Mouse (Mus musculus) CH12.LX (cell line): ENCODE measurements around the gene Ctla4. TPM values are rescaled to one million over a fixed set of nuclear protein-coding genes. Genes with fewer than 3 reads are reported as not detected.

Experiments
- DNase-seq: peaks from one replicate; pipeline ENCODE4 v3.0.0-alpha.2; 2013; ENCODE audit errors: extremely low read depth
- H3K27ac ChIP-seq: 2 replicates; pipeline ENCODE4 v1.5.1; 2012; ENCODE audit warnings: low read depth, mild to moderate bottlenecking, control low read depth, moderate library complexity; ENCODE audit not compliant: insufficient read depth
- H3K27me3 ChIP-seq: replicated peaks from 2 replicates; pipeline ENCODE3; 2012; ENCODE audit warnings: inconsistent platforms
- H3K36me3 ChIP-seq, 2 experiments: replicated peaks in 1 of 2; 2 replicates each; pipeline versions ENCODE3 to v1.6.1; 2012; ENCODE audit warnings: inconsistent platforms in 1 of 2, low read length in 1 of 2, mild to moderate bottlenecking in 1 of 2, mixed read lengths in 1 of 2, moderate library complexity in 1 of 2; ENCODE audit not compliant: control insufficient read depth in 1 of 2, insufficient read depth in 1 of 2
- H3K4me1 ChIP-seq, 2 experiments: 2 replicates each; pipeline ENCODE4 v1.6.1; 2012; ENCODE audit warnings: inconsistent platforms in 1 of 2, moderate library complexity in 1 of 2; ENCODE audit not compliant: insufficient read depth in 2 of 2, control insufficient read depth in 1 of 2
- H3K4me2 ChIP-seq: 2 replicates; pipeline ENCODE4 v1.6.1; 2012; ENCODE audit warnings: low read depth, mild to moderate bottlenecking, control low read depth; ENCODE audit not compliant: poor library complexity, insufficient read depth, severe bottlenecking
- H3K4me3 ChIP-seq, 3 experiments: fragments of 150-350 bp in 1 of 3; sonication (generic) in 1 of 3; replicated peaks in 1 of 3; 2 replicates each; pipeline versions ENCODE3 to v1.5.1; 2011 to 2012; ENCODE audit warnings: low read depth in 2 of 3, low read length in 2 of 3, mild to moderate bottlenecking in 2 of 3, moderate library complexity in 2 of 3, control low read depth in 1 of 3, improper control_type of control experiment in 1 of 3, inconsistent platforms in 1 of 3, mixed read lengths in 1 of 3; ENCODE audit not compliant: poor library complexity in 1 of 3
- H3K79me2 ChIP-seq: replicated peaks from 2 replicates; pipeline ENCODE4 v1.6.1; 2012; ENCODE audit warnings: mild to moderate bottlenecking, moderate library complexity; ENCODE audit not compliant: control insufficient read depth, poor library complexity, insufficient read depth, severe bottlenecking; ENCODE audit errors: extremely low read depth
- H3K9ac ChIP-seq: 2 replicates; pipeline ENCODE4 v1.6.1; 2012; ENCODE audit warnings: low read depth, mild to moderate bottlenecking, control low read depth, moderate library complexity; ENCODE audit not compliant: insufficient read depth
- H3K9me3 ChIP-seq: replicated peaks from 2 replicates; pipeline ENCODE3; 2012; ENCODE audit warnings: low read length, inconsistent platforms, mixed read lengths
- BHLHE40 ChIP-seq: IDR thresholded peaks from 2 replicates; pipeline ENCODE4 v1.6.1; 2011; ENCODE audit warnings: mild to moderate bottlenecking, low read depth, low read length, improper control_type of control experiment
- CHD1 ChIP-seq: IDR thresholded peaks from 2 replicates; pipeline ENCODE4 v1.6.1; 2012; ENCODE audit warnings: low read depth, low read length, improper control_type of control experiment, inconsistent platforms
- CHD2 ChIP-seq: IDR thresholded peaks from 2 replicates; pipeline ENCODE4 v1.6.1; 2011; ENCODE audit warnings: low read length, improper control_type of control experiment
- CTCF ChIP-seq, 2 experiments: IDR thresholded peaks in 1 of 2; conservative IDR thresholded peaks in 1 of 2; 2 replicates each; pipeline ENCODE4 v1.5.1; 2011 to 2012; ENCODE audit warnings: low read depth in 2 of 2, low read length in 2 of 2, improper control_type of control experiment in 1 of 2, inconsistent platforms in 1 of 2, mild to moderate bottlenecking in 1 of 2, moderate library complexity in 1 of 2
- E2F4 ChIP-seq: IDR thresholded peaks from 2 replicates; pipeline ENCODE4 v1.6.1; 2011; ENCODE audit warnings: low read depth, low read length, improper control_type of control experiment; ENCODE audit not compliant: insufficient replicate concordance
- ELF1 ChIP-seq: IDR thresholded peaks from 2 replicates; pipeline ENCODE4 v1.6.1; 2014; ENCODE audit warnings: low read depth, mild to moderate bottlenecking, inconsistent platforms, low read length, improper control_type of control experiment
- EP300 ChIP-seq: IDR thresholded peaks from 2 replicates; pipeline ENCODE4 v1.6.1; 2011; ENCODE audit warnings: low read length, improper control_type of control experiment
- ETS1 ChIP-seq: conservative IDR thresholded peaks from 2 replicates; pipeline ENCODE4 v1.6.1; 2012; ENCODE audit warnings: low read depth, mild to moderate bottlenecking, inconsistent platforms, low read length, improper control_type of control experiment, moderate library complexity
- GABPA ChIP-seq: IDR thresholded peaks from 2 replicates; pipeline ENCODE4 v1.6.1; 2012; ENCODE audit warnings: low read depth, low read length, improper control_type of control experiment, inconsistent platforms; ENCODE audit not compliant: insufficient replicate concordance
- HCFC1 ChIP-seq: IDR thresholded peaks from 2 replicates; pipeline ENCODE4 v1.6.1; 2012; ENCODE audit warnings: low read depth, mild to moderate bottlenecking, inconsistent platforms, low read length, improper control_type of control experiment
- IRF4 ChIP-seq: IDR thresholded peaks from 2 replicates; pipeline ENCODE4 v1.6.1; 2014; ENCODE audit warnings: low read depth, mild to moderate bottlenecking, inconsistent platforms, low read length, improper control_type of control experiment
- JUN ChIP-seq: IDR thresholded peaks from 2 replicates; pipeline ENCODE4 v1.6.1; 2011; ENCODE audit warnings: low read depth, mild to moderate bottlenecking, low read length, improper control_type of control experiment, moderate library complexity; ENCODE audit not compliant: insufficient read depth
- JUND ChIP-seq: conservative IDR thresholded peaks from 2 replicates; pipeline ENCODE4 v1.6.1; 2011; ENCODE audit warnings: low read depth, low read length, improper control_type of control experiment
- KAT2A ChIP-seq: IDR thresholded peaks from 2 replicates; pipeline ENCODE4 v1.6.1; 2012; ENCODE audit warnings: low read length, improper control_type of control experiment, inconsistent platforms; ENCODE audit not compliant: insufficient replicate concordance
- MAFK ChIP-seq: IDR thresholded peaks from 2 replicates; pipeline ENCODE4 v1.6.1; 2011; ENCODE audit warnings: low read length, improper control_type of control experiment; ENCODE audit not compliant: insufficient replicate concordance
- MAX ChIP-seq: IDR thresholded peaks from 2 replicates; pipeline ENCODE4 v1.6.1; 2011; ENCODE audit warnings: low read length, improper control_type of control experiment
- MAZ ChIP-seq: IDR thresholded peaks from 2 replicates; pipeline ENCODE4 v1.6.1; 2012; ENCODE audit warnings: low read depth, mild to moderate bottlenecking, inconsistent platforms, low read length, improper control_type of control experiment, moderate library complexity
- MEF2A ChIP-seq: IDR thresholded peaks from 2 replicates; pipeline ENCODE4 v1.6.1; 2014; ENCODE audit warnings: low read depth, mild to moderate bottlenecking, inconsistent platforms, low read length, improper control_type of control experiment, borderline replicate concordance
- MXI1 ChIP-seq: IDR thresholded peaks from 2 replicates; pipeline ENCODE4 v1.6.1; 2011; ENCODE audit warnings: mild to moderate bottlenecking, low read depth, low read length, improper control_type of control experiment
- MYC ChIP-seq: IDR thresholded peaks from 2 replicates; pipeline ENCODE4 v1.6.1; 2011; ENCODE audit warnings: low read depth, mild to moderate bottlenecking, improper control_type of control experiment, low read length
- NELFE ChIP-seq: IDR thresholded peaks from 2 replicates; pipeline ENCODE4 v1.6.1; 2011; ENCODE audit warnings: low read depth, low read length, improper control_type of control experiment
- NRF1 ChIP-seq: IDR thresholded peaks from 2 replicates; pipeline ENCODE4 v1.6.1; 2014; ENCODE audit warnings: low read depth, mild to moderate bottlenecking, inconsistent platforms, low read length, improper control_type of control experiment, moderate library complexity
- PAX5 ChIP-seq: IDR thresholded peaks from 2 replicates; pipeline ENCODE4 v1.6.1; 2012; ENCODE audit warnings: low read length, inconsistent platforms, mixed read lengths
- POLR2A ChIP-seq: IDR thresholded peaks from 2 replicates; pipeline ENCODE4 v1.6.1; 2011; ENCODE audit warnings: low read depth, mild to moderate bottlenecking, improper control_type of control experiment, low read length
- POLR2AphosphoS2 ChIP-seq: IDR thresholded peaks from 2 replicates; pipeline ENCODE4 v1.6.1; 2011; ENCODE audit warnings: low read depth, low read length, improper control_type of control experiment
- RAD21 ChIP-seq: IDR thresholded peaks from 2 replicates; pipeline ENCODE4 v1.6.1; 2011; ENCODE audit warnings: low read depth, mild to moderate bottlenecking, low read length, improper control_type of control experiment, moderate library complexity
- RCOR1 ChIP-seq: conservative IDR thresholded peaks from 2 replicates; pipeline ENCODE4 v1.6.1; 2012; ENCODE audit warnings: low read depth, mild to moderate bottlenecking, inconsistent platforms, low read length, improper control_type of control experiment
- SIN3A ChIP-seq: IDR thresholded peaks from 2 replicates; pipeline ENCODE4 v1.6.1; 2012; ENCODE audit warnings: low read length, improper control_type of control experiment, inconsistent platforms
- SMC3 ChIP-seq: IDR thresholded peaks from 2 replicates; pipeline ENCODE4 v1.6.1; 2011; ENCODE audit warnings: low read depth, low read length, improper control_type of control experiment
- TBP ChIP-seq: conservative IDR thresholded peaks from 2 replicates; pipeline ENCODE4 v1.6.1; 2011; ENCODE audit warnings: low read depth, low read length, improper control_type of control experiment
- TCF12 ChIP-seq: IDR thresholded peaks from 2 replicates; pipeline ENCODE4 v1.6.1; 2014; ENCODE audit warnings: low read depth, mild to moderate bottlenecking, inconsistent platforms, low read length, improper control_type of control experiment
- UBTF ChIP-seq: IDR thresholded peaks from 2 replicates; pipeline ENCODE4 v1.6.1; 2012; ENCODE audit warnings: low read depth, mild to moderate bottlenecking, inconsistent platforms, low read length, improper control_type of control experiment, moderate library complexity
- USF1 ChIP-seq: IDR thresholded peaks from 2 replicates; pipeline ENCODE4 v1.6.1; 2014; ENCODE audit warnings: low read depth, mild to moderate bottlenecking, inconsistent platforms, low read length, improper control_type of control experiment
- USF2 ChIP-seq: conservative IDR thresholded peaks from 2 replicates; pipeline ENCODE4 v1.6.1; 2011; ENCODE audit warnings: low read depth, low read length, improper control_type of control experiment
- ZC3H11A ChIP-seq: IDR thresholded peaks from 2 replicates; pipeline ENCODE4 v1.6.1; 2012; ENCODE audit warnings: low read depth, mild to moderate bottlenecking, inconsistent platforms, low read length, improper control_type of control experiment
- ZKSCAN1 ChIP-seq: IDR thresholded peaks from 2 replicates; pipeline ENCODE4 v1.6.1; 2012; ENCODE audit warnings: low read depth, inconsistent platforms, low read length, improper control_type of control experiment, borderline replicate concordance
- ZMIZ1 ChIP-seq: IDR thresholded peaks from 2 replicates; pipeline ENCODE4 v1.6.1; 2012; ENCODE audit warnings: low read depth, mild to moderate bottlenecking, inconsistent platforms, low read length, improper control_type of control experiment
- ZNF384 ChIP-seq: IDR thresholded peaks from 2 replicates; pipeline ENCODE4 v1.6.1; 2012; ENCODE audit warnings: low read depth, low read length, improper control_type of control experiment, inconsistent platforms
- dilution Hi-C: fragments of 300-500 bp; cut with MboI; formaldehyde crosslinking; loops from 2 replicates; pipeline ENCODE4 v1.14.3; 2020; ENCODE audit warnings: low sequenced_read_pairs; ENCODE audit not compliant: extremely low pct_unique_long_range_greater_than_20kb, extremely low pct_ligation_motif_present
- in situ Hi-C: fragments of 300-500 bp; cut with MboI; formaldehyde crosslinking; loops from 3 replicates; pipeline ENCODE4 v1.14.3; 2019; ENCODE audit warnings: low sequenced_read_pairs, low pct_ligation_motif_present, low pct_unique_long_range_greater_than_20kb, mixed read lengths
- polyA plus RNA-seq: library from polyadenylated mRNA; unstranded; fragments of >175 nt; gene quantifications from 2 replicates; pipeline ENCODE4 v1.2.1, GENCODE M21; 2012; ENCODE audit warnings: low read depth; ENCODE audit not compliant: insufficient read length
- total RNA-seq, 2 experiments: library from RNA; depleted of rRNA; stranded (reverse); fragments of 300-350 nt in 1 of 2; fragments of >200 nt in 1 of 2; gene quantifications; 2 replicates each; pipeline ENCODE4 v1.2.3; 2012 to 2014

Ctla4 gene
- total and polyA plus RNA-seq, 3 experiments, result 11.6 to 54.7 (median 53.7) TPM

GRCm38 (mm10) chr1:60936963-60937711 is 50.3 kb downstream of the Ctla4 start:
- Histone ChIP-seq H3K4me1 (peaks cover 23 to 63% of the 10 kb centered on the region in 2 experiments), H3K9ac (no peak overlapping the region; the same call in 1 of the 2 replicates), H3K27me3 (no peaks in the 10 kb centered on the region), H3K36me3 (no peaks in the 10 kb centered on the region), H3K4me3 (no peak overlapping the region), H3K4me2 (peak overlapping the region; percentile 39), H3K79me2 (no peaks in the 10 kb centered on the region), H3K9me3 (no peaks in the 10 kb centered on the region), H3K27ac (peak overlapping the region; percentile 82)
- in situ Hi-C loops, result no loop called here
- dilution Hi-C loops, result no loop called here
- TF ChIP-seq MAZ, result peak; percentile 56; the same call in 1 of the 2 replicates
- no peak for TF ChIP-seq POLR2A
- TF ChIP-seq CTCF (conservative IDR thresholded peaks at IDR 0.05 in 1 of 2, IDR thresholded peaks at IDR 0.05 in 1 of 2; ENCODE audit: low read depth in 2 of 2, low read length in 2 of 2), result no peak
- TF ChIP-seq KAT2A, result no peak
- TF ChIP-seq ZNF384, result no peak
- TF ChIP-seq JUN, result peak; percentile 75
- peak; percentile 75 for TF ChIP-seq ETS1
- TF ChIP-seq GABPA, result no peak
- no peak for TF ChIP-seq RAD21
- no peak for TF ChIP-seq TBP
- TF ChIP-seq MYC, result 0 out of 2 replicates have a peak, but pooled peaks have one; percentile 41
- TF ChIP-seq USF2, result no peak
- no peak for TF ChIP-seq ZKSCAN1
- TF ChIP-seq SIN3A, result peak; percentile 42; the same call in 1 of the 2 replicates
- peak; percentile 6; the same call in 1 of the 2 replicates for TF ChIP-seq SMC3
- TF ChIP-seq ZMIZ1, result no peak
- TF ChIP-seq EP300, result peak; percentile 91
- TF ChIP-seq UBTF, result no peak
- TF ChIP-seq NELFE, result no peak
- peak; percentile 27; the same call in 1 of the 2 replicates for TF ChIP-seq CHD2
- no peak for TF ChIP-seq ZC3H11A
- peak; percentile 49 for TF ChIP-seq ELF1
- no peak for TF ChIP-seq PAX5
- TF ChIP-seq TCF12, result peak; percentile 81; the same call in 1 of the 2 replicates
- peak; percentile 68 for TF ChIP-seq MAFK
- TF ChIP-seq POLR2AphosphoS2, result no peak
- TF ChIP-seq MEF2A, result peak; percentile 81
- peak; percentile 70; the same call in 1 of the 2 replicates for TF ChIP-seq CHD1
- peak; percentile 53; the same call in 1 of the 2 replicates for TF ChIP-seq RCOR1
- TF ChIP-seq MAX, result no peak; the same call in 1 of the 2 replicates
- no peak for TF ChIP-seq E2F4
- no peak for TF ChIP-seq NRF1
- peak; percentile 78 for TF ChIP-seq JUND
- peak; percentile 84 for TF ChIP-seq IRF4
- no peak for TF ChIP-seq HCFC1
- no peak for TF ChIP-seq USF1
- 0 out of 2 replicates have a peak, but pooled peaks have one; percentile 53 for TF ChIP-seq MXI1
- peak; percentile 73 for TF ChIP-seq BHLHE40
- DNase-seq, result peak; percentile 67
